In genomic region chr7:64024253-64024652, GRCm38 (mm10) we compare ENCODE assay signal across 10 mouse cellular contexts.
DNase-seq lines count a peak whose midpoint lies in the region; ATAC-seq and TF ChIP-seq lines count a peak whose summit lies in the region.
"Had no signal": no experiment of that assay in that cellular context is flagged by ENCODE, and none has a peak within 500 bp of the region (broad histone marks: within the 10 kb centered on the region; RNA-seq: fewer than 3 reads in every experiment).

No protein-coding gene starts in this region.

- peak; percentile 50 for DNase-seq in gastrocnemius, adult 2 months
- no peak for DNase-seq in gastrocnemius, postnatal 4 days (ENCODE audit: low spot score in 2 of 2)
- peak; percentile 50 for DNase-seq in midbrain, postnatal 0 days (ENCODE audit: low spot score)
- no peak for DNase-seq in midbrain, embryonic 14.5 days
- peak; percentile 49 to 72 for DNase-seq in left cerebral cortex, postnatal 10 days (ENCODE audit: extremely low spot score in 1 of 2, low spot score in 2 of 2)
- no peak for DNase-seq in kidney, adult 9 months
- DNase-seq in embryonic facial prominence, embryonic 10.5 days (ENCODE audit: low spot score): no peak
- DNase-seq in kidney, postnatal 4 days: no peak
- DNase-seq: B cell, adult 2 months had no signal

- ATAC-seq in midbrain, postnatal 0 days (ENCODE audit: low FRiP score): no peak
- ATAC-seq in midbrain, embryonic 14.5 days (ENCODE audit: low FRiP score, low TSS enrichment): no peak

- no peaks in the 10 kb centered on the region for H3K36me3 ChIP-seq in midbrain, postnatal 0 days (ENCODE audit: insufficient read depth, low read length)
- H3K36me3 ChIP-seq in midbrain, embryonic 14.5 days (ENCODE audit: control insufficient read depth, insufficient read depth, low read length): no peaks in the 10 kb centered on the region
- no peaks in the 10 kb centered on the region for H3K36me3 ChIP-seq in embryonic facial prominence, embryonic 10.5 days (replicated peaks)
- H3K36me3 ChIP-seq: limb, embryonic 10.5 days had no signal

- no peak for TF ChIP-seq CTCF in gastrocnemius, adult 2 months (IDR thresholded peaks at IDR 0.05)
- TF ChIP-seq CTCF in midbrain, postnatal 0 days (IDR thresholded peaks at IDR 0.05): no peak

- H3K9me3 ChIP-seq in midbrain, postnatal 0 days (ENCODE audit: low read length): no peaks in the 10 kb centered on the region
- 0 out of 2 replicates have a peak, but pooled peaks cover 4% of the 10 kb centered on the region for H3K9me3 ChIP-seq in midbrain, embryonic 14.5 days (ENCODE audit: control insufficient read depth, low read length)
- H3K9me3 ChIP-seq in embryonic facial prominence, embryonic 10.5 days: no peaks in the 10 kb centered on the region
- H3K9me3 ChIP-seq: limb, embryonic 10.5 days had no signal

- no peak overlapping the region for H3K4me3 ChIP-seq in gastrocnemius, adult 2 months
- no peak overlapping the region for H3K4me3 ChIP-seq in midbrain, postnatal 0 days (ENCODE audit: low read depth, low read length)
- H3K4me3 ChIP-seq in midbrain, embryonic 14.5 days (replicated peaks; ENCODE audit: low read depth, low read length): no peak overlapping the region
- no peak overlapping the region for H3K4me3 ChIP-seq in embryonic facial prominence, embryonic 10.5 days
- H3K4me3 ChIP-seq: limb, embryonic 10.5 days had no signal

- WGBS in midbrain, postnatal 0 days: 55% methylated on average over 4 of the region's 4 CpGs
- 62% methylated on average over 4 of the region's 4 CpGs for WGBS in midbrain, embryonic 14.5 days
- 81% methylated on average over 4 of the region's 4 CpGs for WGBS in embryonic facial prominence, embryonic 10.5 days

- H3K27ac ChIP-seq in gastrocnemius, adult 2 months: no peak overlapping the region
- no peak overlapping the region for H3K27ac ChIP-seq in midbrain, postnatal 0 days (ENCODE audit: low read depth, low read length)
- H3K27ac ChIP-seq in midbrain, embryonic 14.5 days (replicated peaks; ENCODE audit: low read depth, low read length): no peak overlapping the region
- no peak overlapping the region for H3K27ac ChIP-seq in embryonic facial prominence, embryonic 10.5 days (replicated peaks)
- H3K27ac ChIP-seq: limb, embryonic 10.5 days had no signal

- no peak overlapping the region for H3K4me2 ChIP-seq in midbrain, postnatal 0 days (ENCODE audit: low read depth, low read length, poor library complexity, severe bottlenecking)
- no peak overlapping the region for H3K4me2 ChIP-seq in midbrain, embryonic 14.5 days (ENCODE audit: low read length)

- intact Hi-C loops in gastrocnemius, adult 2 months (cut with DNase I): no loop called here
- intact Hi-C loops in left cerebral cortex, postnatal 10 days (cut with DNase I): no loop called here

- no peak overlapping the region for H3K9ac ChIP-seq in midbrain, postnatal 0 days (replicated peaks; ENCODE audit: low read length, poor library complexity, severe bottlenecking)
- no peak overlapping the region for H3K9ac ChIP-seq in midbrain, embryonic 14.5 days (replicated peaks; ENCODE audit: low read length)

- no peaks in the 10 kb centered on the region for H3K4me1 ChIP-seq in midbrain, postnatal 0 days (ENCODE audit: insufficient read depth, low read length)
- 0 out of 2 replicates have a peak, but pooled peaks cover 4% of the 10 kb centered on the region for H3K4me1 ChIP-seq in midbrain, embryonic 14.5 days (ENCODE audit: control insufficient read depth, insufficient read depth, low read length)
- H3K4me1 ChIP-seq in embryonic facial prominence, embryonic 10.5 days: peaks cover 11% of the 10 kb centered on the region; the same call in 1 of the 2 replicates

- no peaks in the 10 kb centered on the region for H3K27me3 ChIP-seq in midbrain, postnatal 0 days (ENCODE audit: insufficient read depth, low read length)
- no peaks in the 10 kb centered on the region for H3K27me3 ChIP-seq in midbrain, embryonic 14.5 days (ENCODE audit: control insufficient read depth, insufficient read depth, low read length)
- H3K27me3 ChIP-seq in embryonic facial prominence, embryonic 10.5 days (replicated peaks; ENCODE audit: low read depth, poor library complexity, severe bottlenecking): no peaks in the 10 kb centered on the region

Comparison
In these comparisons a context has a peak if more than half of its experiments do, and no peak if none do; other contexts are left out.
1. DNase-seq: peak in gastrocnemius, adult 2 months (single experiment), midbrain, postnatal 0 days (single experiment) and left cerebral cortex, postnatal 10 days (2 of 2); none in gastrocnemius, postnatal 4 days (0 of 2), midbrain, embryonic 14.5 days (single experiment), kidney, adult 9 months (single experiment), embryonic facial prominence, embryonic 10.5 days (single experiment) and kidney, postnatal 4 days (0 of 2).